Mouse (Mus musculus) bone marrow, adult 2 months (tissue): ENCODE results near the gene Tm7sf3. TPM values are rescaled to one million over a fixed set of nuclear protein-coding genes. Genes with fewer than 3 reads are reported as not detected.

Experiments
- H3K27ac ChIP-seq: fragments of 200-500 bp; 2 replicates; pipeline ENCODE4 v1.5.1; 2012; ENCODE audit warnings: low read depth, mild to moderate bottlenecking, control low read depth, inconsistent platforms, low read length; ENCODE audit not compliant: control insufficient read depth, poor library complexity, insufficient read depth
- H3K4me1 ChIP-seq: fragments of 200-500 bp; 2 replicates; pipeline ENCODE4 v1.6.1; 2011; ENCODE audit warnings: low read length; ENCODE audit not compliant: control insufficient read depth, insufficient read depth
- H3K4me3 ChIP-seq: fragments of 200-500 bp; replicated peaks from 2 replicates; pipeline ENCODE3; 2011; ENCODE audit warnings: mild to moderate bottlenecking, low read depth, low read length, control low read depth; ENCODE audit not compliant: control insufficient read depth
- CTCF ChIP-seq: fragments of 200-500 bp; IDR thresholded peaks from 2 replicates; pipeline ENCODE4 v1.5.1; 2011; ENCODE audit warnings: low read length, control low read depth; ENCODE audit not compliant: control insufficient read depth, insufficient read depth
- POLR2A ChIP-seq: fragments of 200-500 bp; IDR thresholded peaks from 2 replicates; pipeline ENCODE4 v1.6.1; 2011; ENCODE audit warnings: low read depth, mild to moderate bottlenecking, control low read depth, low read length, borderline replicate concordance; ENCODE audit not compliant: control insufficient read depth
- WGBS: fragments of 180-500 bp; shearing (Covaris S2); methylation state at CpG from one replicate; pipeline ENCODE4 v1.1.7; 2018; 5-methylcytosine and 5-hydroxymethylcytosine counted together
- polyA plus RNA-seq: library from polyadenylated mRNA; stranded (reverse); fragments of >200 nt; gene quantifications from 2 replicates; pipeline ENCODE4 v1.2.4, GENCODE M21; 2011; ENCODE audit warnings: low replicate concordance; ENCODE audit not compliant: missing spikeins, insufficient read depth, insufficient read length

Tm7sf3 gene
- polyA plus RNA-seq, 1 experiment: 20.1 TPM

DNA sequence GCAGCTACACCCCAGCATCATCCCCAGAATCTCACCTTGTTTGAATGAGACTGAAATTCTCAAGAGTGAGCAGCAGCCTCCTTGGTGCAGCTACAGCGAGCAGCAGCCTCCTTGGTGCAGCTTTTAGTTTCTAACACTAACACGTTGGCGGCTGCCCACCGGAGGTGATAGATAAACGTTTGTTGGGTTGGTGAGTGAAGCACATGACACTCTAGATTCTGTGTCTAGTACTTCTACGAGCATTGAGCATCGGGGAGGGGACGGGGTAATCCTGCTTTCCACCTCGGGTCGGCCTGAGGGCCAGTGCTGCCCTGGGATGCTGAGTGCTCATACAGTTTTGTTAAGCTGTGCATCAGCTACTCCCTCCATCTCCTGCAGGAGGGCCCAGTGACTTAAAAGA, 34.3 kb upstream of the Tm7sf3 start:
- TF ChIP-seq CTCF (no peak), POLR2A (no peak)
- Histone ChIP-seq H3K27ac (no peak overlapping the region), H3K4me1 (peaks cover 1% of the 10 kb centered on the region; the same call in 1 of the 2 replicates), H3K4me3 (no peak overlapping the region)
- 81% methylated on average over 10 of the region's 10 CpGs for WGBS

DNA sequence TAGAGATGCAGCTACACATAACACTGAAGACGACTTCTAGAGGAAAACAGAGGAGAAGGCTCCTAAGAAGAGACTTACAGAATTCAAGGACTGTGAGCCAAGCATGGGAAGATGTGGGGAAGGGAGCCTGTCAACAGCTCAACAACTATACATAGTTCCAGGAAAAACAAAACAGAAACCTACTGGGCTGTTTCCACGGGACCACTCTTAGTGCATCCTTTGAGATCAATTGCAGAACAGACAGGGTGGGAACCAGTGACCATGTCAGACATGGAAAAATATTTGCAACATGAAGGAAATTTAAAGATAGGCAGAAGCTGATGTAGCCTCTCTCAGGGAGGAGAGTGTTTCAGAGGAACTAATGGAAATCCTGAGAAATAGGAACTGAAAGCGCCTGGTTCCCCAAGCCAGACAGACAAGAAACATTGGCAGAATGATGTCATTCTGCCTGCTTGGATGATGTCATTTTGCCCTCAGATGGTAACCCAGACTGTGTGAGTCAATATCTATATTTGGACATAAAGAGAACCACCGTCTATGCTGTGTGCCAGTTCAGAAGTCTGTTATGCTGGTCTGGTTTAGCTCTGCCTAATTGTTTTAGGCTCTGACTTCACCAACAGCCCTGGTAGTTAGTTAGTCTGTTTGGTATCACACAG, 32.4 kb upstream of the Tm7sf3 start:
- H3K27ac ChIP-seq: no peak overlapping the region
- H3K4me3 ChIP-seq: no peak overlapping the region
- whole genome bisulfite sequencing: 24% methylated on average over 4 of the region's 4 CpGs
- TF ChIP-seq CTCF: no peak
- TF ChIP-seq POLR2A: no peak
- H3K4me1 ChIP-seq: peaks cover 1% of the 10 kb centered on the region; the same call in 1 of the 2 replicates

DNA sequence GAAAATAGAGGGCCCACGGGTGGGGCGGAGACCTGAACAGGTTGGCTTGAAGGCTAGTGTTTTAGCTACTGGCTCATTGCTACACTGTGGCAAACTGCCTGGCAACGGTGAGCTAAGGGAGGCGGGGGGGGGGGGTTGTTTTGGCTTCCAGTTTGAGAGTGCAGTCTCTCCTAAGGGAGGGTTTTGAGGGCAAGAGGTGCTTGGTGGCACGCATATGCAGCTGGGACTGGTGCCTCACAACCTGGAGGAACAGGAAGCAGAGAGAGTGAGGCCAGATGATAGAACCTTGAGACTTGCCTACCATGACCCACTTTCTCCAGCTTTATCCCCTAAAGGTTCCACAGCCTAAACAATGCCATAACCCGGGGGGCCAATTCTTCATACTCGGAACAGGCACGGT, 31.8 kb upstream of the Tm7sf3 start:
- H3K4me3 ChIP-seq: no peak overlapping the region
- 64% methylated on average over 8 of the region's 8 CpGs for WGBS
- no peak for TF ChIP-seq CTCF
- peaks cover 1% of the 10 kb centered on the region; the same call in 1 of the 2 replicates for H3K4me1 ChIP-seq
- no peak overlapping the region for H3K27ac ChIP-seq

DNA sequence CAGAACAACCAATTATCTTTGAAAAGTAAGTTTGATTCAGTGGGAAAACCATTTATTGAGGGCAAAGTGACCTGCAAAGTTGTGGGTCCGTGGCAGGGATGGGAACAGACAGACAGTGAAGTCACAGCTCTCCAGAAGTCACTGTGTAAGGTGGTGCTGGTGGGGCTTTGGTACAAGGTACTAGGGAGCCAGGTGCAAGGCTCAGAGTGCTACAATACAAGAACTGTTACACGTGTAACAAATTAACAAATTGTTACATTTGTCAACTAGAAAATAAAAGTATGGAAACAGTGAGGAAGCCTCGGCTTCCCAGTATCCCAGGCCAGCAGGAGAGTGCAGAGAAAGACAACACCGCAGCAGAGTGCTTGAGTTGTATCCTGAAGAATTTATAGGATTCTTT, 31.1 kb upstream of the Tm7sf3 start:
- H3K4me1 ChIP-seq: peaks cover 1% of the 10 kb centered on the region; the same call in 1 of the 2 replicates
- no peak overlapping the region for H3K27ac ChIP-seq
- 76% methylated on average over 4 of the region's 4 CpGs for WGBS
- no peak overlapping the region for H3K4me3 ChIP-seq
- TF ChIP-seq POLR2A (no peak), CTCF (no peak)

DNA sequence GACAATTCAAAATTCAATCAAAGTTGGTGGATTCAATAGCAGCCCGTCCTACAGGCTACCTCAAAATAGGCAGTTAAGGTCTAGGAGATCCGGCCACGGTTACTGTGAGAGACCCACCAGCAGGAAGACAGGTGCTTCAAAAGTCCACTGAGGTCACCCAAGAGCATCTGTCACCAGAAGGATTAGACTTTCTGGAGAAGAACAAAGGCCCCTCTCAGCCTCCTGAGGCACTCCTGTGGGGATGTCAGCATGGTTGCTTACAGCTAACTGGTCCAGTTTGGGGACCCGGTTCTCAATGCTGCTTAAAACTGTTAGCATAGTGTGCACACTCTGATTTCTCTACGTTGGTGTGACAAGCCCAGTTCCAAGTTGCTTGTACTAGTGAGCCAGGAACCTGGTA, 29.5 kb upstream of the Tm7sf3 start:
- H3K4me3 ChIP-seq: no peak overlapping the region
- no peak for TF ChIP-seq POLR2A
- no peak for TF ChIP-seq CTCF
- no peak overlapping the region for H3K27ac ChIP-seq
- WGBS: 80% methylated on average over 5 of the region's 5 CpGs
- peaks cover 1% of the 10 kb centered on the region; the same call in 1 of the 2 replicates for H3K4me1 ChIP-seq

DNA sequence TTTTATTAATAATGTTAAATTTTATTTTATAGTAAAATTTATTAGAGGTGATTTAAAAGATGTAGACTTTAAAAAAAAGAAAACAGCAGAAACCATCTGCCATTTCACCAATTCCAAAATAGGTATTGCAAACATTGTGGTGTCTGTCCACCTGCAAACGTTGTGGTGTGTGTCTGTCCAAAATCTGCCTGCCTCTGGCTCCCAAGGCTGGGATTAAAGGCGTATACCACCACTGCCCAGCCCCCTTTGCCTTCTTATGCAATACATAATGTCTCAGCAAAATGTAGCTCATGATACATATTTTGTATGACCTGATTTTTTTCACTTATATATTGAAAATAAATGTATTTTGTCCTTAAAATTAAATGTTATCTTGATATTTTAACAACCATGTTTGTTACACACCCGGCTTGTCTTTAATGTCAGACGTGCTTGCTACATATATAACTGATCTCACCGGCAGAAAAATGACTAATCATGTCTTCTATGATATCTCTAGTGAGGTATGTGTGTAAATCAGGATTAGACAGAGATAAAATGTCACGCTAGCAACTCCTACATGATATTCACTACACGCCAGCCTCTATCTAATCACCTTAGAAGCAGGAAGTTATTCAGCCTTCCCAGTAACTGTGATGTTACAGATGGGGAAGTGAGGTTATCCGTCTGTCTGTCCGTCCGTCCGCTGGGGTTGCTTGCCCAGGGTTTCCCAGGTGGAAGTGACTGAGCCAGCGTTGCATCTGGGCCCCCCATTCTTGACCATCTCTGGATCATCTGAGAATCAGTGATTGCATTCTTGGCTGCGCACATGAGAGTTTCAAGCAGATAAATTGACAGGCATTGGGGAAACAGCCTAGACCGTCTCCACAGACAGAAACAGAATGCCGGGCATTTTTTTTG, 28.6 kb upstream of the Tm7sf3 start:
- H3K4me1 ChIP-seq: no peaks in the 10 kb centered on the region

DNA sequence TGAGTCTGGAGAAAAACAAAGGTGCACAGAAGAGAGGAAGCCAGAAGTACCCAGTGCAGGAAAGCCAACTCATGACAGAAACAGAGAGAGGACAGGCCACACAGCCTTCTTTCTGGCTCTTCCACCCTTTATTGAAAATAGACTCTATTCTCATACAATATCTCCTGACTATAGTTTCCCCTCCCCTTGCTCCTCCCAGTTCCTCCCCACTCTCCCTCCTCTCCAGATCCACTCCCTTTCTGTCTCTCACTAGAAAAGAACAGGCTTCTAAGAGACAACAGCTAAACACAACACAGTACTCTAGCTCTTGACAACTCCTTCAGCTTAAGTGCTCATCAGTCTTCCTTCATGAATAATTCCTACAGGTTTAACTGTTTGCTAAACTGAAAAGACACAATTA, 26.0 kb upstream of the Tm7sf3 start:
- H3K4me1 ChIP-seq: no peaks in the 10 kb centered on the region
- no peak overlapping the region for H3K4me3 ChIP-seq

More for the DNA sequence above, 28.6 kb upstream of the Tm7sf3 start:
- TF ChIP-seq CTCF (no peak), POLR2A (no peak)
- Histone ChIP-seq H3K4me3 (no peak overlapping the region), H3K27ac (no peak overlapping the region)
- 47% methylated on average over 15 of the region's 15 CpGs for WGBS

DNA sequence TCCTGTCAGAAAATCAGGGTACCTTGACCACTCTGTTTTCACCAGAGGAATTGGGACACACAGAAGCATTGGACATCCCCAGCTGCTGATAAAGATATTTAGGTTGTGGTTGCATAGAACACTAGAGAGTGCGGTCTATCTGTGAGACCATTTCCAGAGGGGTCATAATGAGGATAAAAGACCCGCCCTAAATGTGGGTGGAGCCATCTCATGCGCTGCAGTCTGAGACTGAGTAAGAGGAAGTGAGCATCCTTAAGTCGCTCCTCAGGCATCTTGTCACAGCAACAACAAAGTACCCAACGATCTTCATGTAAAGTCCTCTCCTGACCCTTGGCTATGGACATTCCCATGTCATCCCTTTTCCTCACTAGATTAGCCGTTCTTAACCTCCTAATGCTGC, 24.2 kb upstream of the Tm7sf3 start:
- Histone ChIP-seq H3K4me3 (no peak overlapping the region), H3K27ac (no peak overlapping the region), H3K4me1 (no peaks in the 10 kb centered on the region)
- WGBS: 70% methylated on average over 6 of the region's 6 CpGs
- TF ChIP-seq CTCF (no peak), POLR2A (no peak)

More for the DNA sequence above, 26.0 kb upstream of the Tm7sf3 start:
- no peak overlapping the region for H3K27ac ChIP-seq
- no peak for TF ChIP-seq POLR2A
- no peak for TF ChIP-seq CTCF
